Mouse (Mus musculus) MEL (cell line): ENCODE data around the gene Stac.

Source experiments
- CTCF ChIP-seq, 3 experiments: IDR thresholded peaks in 2 of 3; conservative IDR thresholded peaks in 1 of 3; 2 replicates each; pipeline ENCODE4 v1.5.1; 2011 to 2012; ENCODE audit warnings: low read length in 3 of 3, low read depth in 2 of 3, mild to moderate bottlenecking in 2 of 3, improper control_type of control experiment in 1 of 3, inconsistent platforms in 1 of 3, mixed read lengths in 1 of 3, moderate library complexity in 1 of 3; ENCODE audit not compliant: control insufficient read depth in 1 of 3, insufficient read depth in 1 of 3, poor library complexity in 1 of 3, severe bottlenecking in 1 of 3
- EP300 ChIP-seq, 2 experiments: IDR thresholded peaks; 2 replicates each; pipeline ENCODE4 v1.6.1; 2011; ENCODE audit warnings: improper control_type of control experiment in 2 of 2, low read length in 2 of 2, low read depth in 1 of 2, mild to moderate bottlenecking in 1 of 2
- GATA1 ChIP-seq: IDR thresholded peaks from 2 replicates; pipeline ENCODE4 v1.6.1; 2011; ENCODE audit warnings: low read depth, low read length, improper control_type of control experiment
- MAZ ChIP-seq: IDR thresholded peaks from 2 replicates; pipeline ENCODE4 v1.6.1; 2012; ENCODE audit warnings: low read depth, mild to moderate bottlenecking, inconsistent platforms, low read length, improper control_type of control experiment
- MYB ChIP-seq: IDR thresholded peaks from 2 replicates; pipeline ENCODE4 v1.6.1; 2011; ENCODE audit warnings: mild to moderate bottlenecking, low read depth, low read length, improper control_type of control experiment
- TBP ChIP-seq: IDR thresholded peaks from 2 replicates; pipeline ENCODE4 v1.8.0; 2011; ENCODE audit warnings: low read depth, low read length, improper control_type of control experiment
- ZNF384 ChIP-seq: IDR thresholded peaks from 2 replicates; pipeline ENCODE4 v1.6.1; 2012; ENCODE audit warnings: low read depth, mild to moderate bottlenecking, inconsistent platforms, low read length, improper control_type of control experiment

DNA sequence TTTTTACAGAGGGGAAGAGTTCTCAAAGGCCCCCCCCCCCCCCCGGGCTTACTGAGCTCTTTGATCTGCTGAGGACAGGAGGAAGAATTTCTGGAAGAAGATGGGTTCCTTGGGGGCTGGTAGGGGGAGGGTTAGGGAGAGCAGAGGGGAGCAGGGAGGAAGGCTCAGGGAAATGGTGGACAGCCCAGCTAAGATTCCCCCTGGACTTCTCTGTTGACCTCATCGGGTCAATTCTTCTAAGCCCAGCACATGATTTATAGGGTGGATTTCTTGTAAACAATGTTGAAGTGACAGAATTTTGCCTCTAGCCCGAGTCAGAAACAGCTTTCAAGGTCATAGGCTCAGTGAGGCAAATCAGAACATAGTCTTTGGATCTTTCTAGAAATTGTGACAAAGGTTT lies 137.3 kb downstream of the Stac start:
- no peak for TF ChIP-seq CTCF (IDR thresholded peaks at IDR 0.05 in 2 of 3, conservative IDR thresholded peaks at IDR 0.05 in 1 of 3; ENCODE audit: control insufficient read depth in 1 of 3, insufficient read depth in 1 of 3, low read depth in 2 of 3, low read length in 3 of 3, poor library complexity in 1 of 3, severe bottlenecking in 1 of 3)
- no peak for TF ChIP-seq GATA1
- TF ChIP-seq EP300 (IDR thresholded peaks at IDR 0.05; ENCODE audit: low read depth in 1 of 2, low read length in 2 of 2): no peak
- no peak for TF ChIP-seq ZNF384
- no peak for TF ChIP-seq MYB
- TF ChIP-seq TBP: no peak
- TF ChIP-seq MAZ: no peak
